Mouse (Mus musculus) CH12.LX (cell line): Measurements from ENCODE around the gene Wnk2.

ENCODE experiments used
- CHD1 ChIP-seq: IDR thresholded peaks from 2 replicates; pipeline ENCODE4 v1.6.1; 2012; ENCODE audit warnings: low read depth, low read length, improper control_type of control experiment, inconsistent platforms
- CTCF ChIP-seq, 2 experiments: IDR thresholded peaks in 1 of 2; conservative IDR thresholded peaks in 1 of 2; 2 replicates each; pipeline ENCODE4 v1.5.1; 2011 to 2012; ENCODE audit warnings: low read depth in 2 of 2, low read length in 2 of 2, improper control_type of control experiment in 1 of 2, inconsistent platforms in 1 of 2, mild to moderate bottlenecking in 1 of 2, moderate library complexity in 1 of 2
- GABPA ChIP-seq: IDR thresholded peaks from 2 replicates; pipeline ENCODE4 v1.6.1; 2012; ENCODE audit warnings: low read depth, low read length, improper control_type of control experiment, inconsistent platforms; ENCODE audit not compliant: insufficient replicate concordance
- MAFK ChIP-seq: IDR thresholded peaks from 2 replicates; pipeline ENCODE4 v1.6.1; 2011; ENCODE audit warnings: low read length, improper control_type of control experiment; ENCODE audit not compliant: insufficient replicate concordance
- MAX ChIP-seq: IDR thresholded peaks from 2 replicates; pipeline ENCODE4 v1.6.1; 2011; ENCODE audit warnings: low read length, improper control_type of control experiment
- POLR2A ChIP-seq: IDR thresholded peaks from 2 replicates; pipeline ENCODE4 v1.6.1; 2011; ENCODE audit warnings: low read depth, mild to moderate bottlenecking, improper control_type of control experiment, low read length
- USF1 ChIP-seq: IDR thresholded peaks from 2 replicates; pipeline ENCODE4 v1.6.1; 2014; ENCODE audit warnings: low read depth, mild to moderate bottlenecking, inconsistent platforms, low read length, improper control_type of control experiment

DNA sequence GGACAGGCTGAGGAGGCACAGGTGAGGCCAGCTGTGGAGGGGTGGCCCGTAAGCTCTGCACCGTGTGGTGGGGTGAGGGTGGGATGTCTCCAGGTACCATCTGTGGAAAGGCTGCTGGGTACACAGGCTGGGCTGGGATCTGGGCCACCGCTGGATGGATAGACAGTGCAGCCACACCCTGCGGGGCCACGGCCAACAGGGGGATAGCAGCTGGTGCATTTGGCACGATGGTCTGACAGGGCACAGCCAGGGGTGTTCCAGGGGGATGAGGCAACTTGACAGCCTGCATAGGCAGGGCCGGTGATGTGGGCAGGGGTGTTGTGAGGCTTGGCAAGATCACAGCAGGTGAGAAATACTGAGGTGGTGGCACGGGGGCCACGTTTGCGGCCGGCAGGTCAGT is 71.6 kb downstream of the Wnk2 start:
- TF ChIP-seq GABPA (no peak), USF1 (no peak), MAX (no peak), CTCF (conservative IDR thresholded peaks at IDR 0.05 in 1 of 2, IDR thresholded peaks at IDR 0.05 in 1 of 2; ENCODE audit: low read depth in 2 of 2, low read length in 2 of 2) (no peak), CHD1 (no peak), POLR2A (no peak), MAFK (no peak)
